Mouse (Mus musculus): ENCODE results near the gene Prss36.
"Not testable (repeated sequence)": the region's sequence is repeated elsewhere in the genome, so short reads cannot be mapped to it uniquely, and the experiment has no call there.

The Prss36 gene

DNA sequence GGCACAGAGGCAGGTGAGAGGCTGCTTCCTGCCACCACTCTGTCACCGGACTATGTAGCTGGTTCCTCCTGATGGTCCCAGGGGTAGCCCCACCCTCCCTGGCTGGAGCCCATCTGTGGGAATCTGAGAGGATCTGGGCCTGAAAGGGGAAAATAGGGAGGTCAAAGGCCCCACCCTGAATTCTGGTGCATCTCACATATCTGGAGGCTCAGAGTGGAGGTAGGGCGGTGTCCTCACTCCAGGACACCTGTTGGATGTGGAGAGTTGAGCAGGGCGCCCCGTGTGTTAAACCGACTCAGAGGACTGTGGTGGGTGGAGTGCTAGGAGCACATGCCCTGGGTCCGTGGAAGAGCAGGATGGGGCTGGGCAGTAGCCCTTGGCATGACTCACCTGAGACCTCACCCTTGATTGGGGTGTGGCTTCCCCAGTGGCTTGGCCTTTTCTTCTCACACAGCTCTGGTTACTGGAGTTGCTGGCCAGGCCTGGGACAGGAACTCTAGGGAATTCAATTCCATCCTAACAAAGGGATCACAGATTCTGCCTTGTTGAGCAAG is at the start of gene Prss36:
TSS of gene Prss36 (minus strand) at position 256 of the 554 bp plus-strand sequence.
- no peak for DNase-seq (ENCODE audit: low read depth, low spot score)

DNA sequence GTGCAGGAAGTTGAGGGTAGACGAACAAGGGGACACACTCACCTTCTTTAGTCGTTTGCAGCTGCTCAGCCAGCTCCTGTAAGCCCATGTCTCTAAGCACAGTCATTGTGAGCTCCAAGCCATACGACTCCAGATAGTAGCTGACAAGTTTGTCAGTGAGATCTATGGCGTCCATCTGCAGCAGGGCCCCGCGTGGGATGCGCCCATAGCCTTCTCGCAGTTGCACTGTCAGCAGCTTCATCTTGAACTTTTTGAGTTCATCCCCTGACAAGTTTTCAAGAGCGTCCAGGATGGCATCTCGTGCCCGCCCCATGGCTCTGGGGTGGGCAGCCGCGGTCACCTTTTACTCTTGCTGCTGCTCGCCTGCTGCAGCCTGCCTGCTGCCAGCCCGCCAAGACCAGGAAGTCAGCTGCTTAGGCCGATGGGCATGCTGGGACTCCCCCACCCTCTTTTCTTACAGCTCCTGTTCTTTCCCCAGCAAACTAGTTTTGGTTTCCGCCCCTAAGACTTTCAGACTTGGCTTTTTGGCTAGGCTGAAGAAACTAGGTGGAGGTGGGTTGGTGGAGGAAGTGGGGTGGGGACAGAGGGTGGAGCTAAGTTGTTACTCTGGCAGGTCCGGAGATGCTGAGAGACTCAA is 46.9 kb upstream of the Prss36 start, which contains the start of gene Pycard:
TSS of gene Pycard (minus strand) at position 527 of the 637 bp plus-strand sequence.
- DNase-seq (ENCODE audit: low read depth, low spot score) = no peak

DNA sequence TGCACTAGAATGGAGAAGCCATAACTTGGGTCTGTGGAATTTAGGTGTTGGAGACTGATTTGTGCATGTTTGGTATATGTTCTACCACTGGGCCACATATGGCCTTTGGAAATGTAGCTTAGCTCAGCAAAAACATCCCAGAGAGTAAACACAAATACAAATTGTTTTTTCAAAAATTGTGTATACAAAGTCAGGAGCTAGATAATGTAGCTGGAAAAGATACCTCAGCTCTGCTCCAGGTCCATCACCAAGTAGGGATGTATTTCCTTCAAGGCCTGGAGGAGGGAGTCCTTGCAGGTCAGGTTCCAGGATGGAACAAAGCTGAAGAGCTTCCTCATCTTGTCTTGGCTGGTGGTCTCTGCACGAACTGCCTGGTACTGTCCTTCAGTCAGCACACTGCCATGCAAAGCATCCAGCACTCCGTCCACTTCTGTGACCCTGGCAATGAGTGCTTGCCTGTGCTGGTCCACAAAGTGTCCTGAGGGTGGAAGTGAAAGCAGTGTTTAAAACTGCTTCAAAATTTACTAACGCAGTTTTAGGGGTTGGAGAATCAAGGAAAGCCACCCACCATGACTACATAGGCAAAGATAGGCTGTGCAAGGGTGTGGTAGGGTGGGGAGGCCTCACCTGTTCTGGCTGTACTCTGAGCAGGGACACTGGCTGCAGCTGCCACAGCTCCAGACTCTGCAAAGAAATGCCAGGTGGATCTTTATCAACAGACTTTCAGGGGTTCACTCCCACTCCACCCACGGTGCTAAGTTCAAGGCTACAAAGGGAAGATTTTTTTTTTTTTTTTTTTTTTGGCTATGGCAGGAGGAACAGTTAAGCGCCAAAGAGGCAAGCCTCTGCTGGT is 46.2 kb upstream of the Prss36 start:
- no peak for DNase-seq (ENCODE audit: low read depth, low spot score)

DNA sequence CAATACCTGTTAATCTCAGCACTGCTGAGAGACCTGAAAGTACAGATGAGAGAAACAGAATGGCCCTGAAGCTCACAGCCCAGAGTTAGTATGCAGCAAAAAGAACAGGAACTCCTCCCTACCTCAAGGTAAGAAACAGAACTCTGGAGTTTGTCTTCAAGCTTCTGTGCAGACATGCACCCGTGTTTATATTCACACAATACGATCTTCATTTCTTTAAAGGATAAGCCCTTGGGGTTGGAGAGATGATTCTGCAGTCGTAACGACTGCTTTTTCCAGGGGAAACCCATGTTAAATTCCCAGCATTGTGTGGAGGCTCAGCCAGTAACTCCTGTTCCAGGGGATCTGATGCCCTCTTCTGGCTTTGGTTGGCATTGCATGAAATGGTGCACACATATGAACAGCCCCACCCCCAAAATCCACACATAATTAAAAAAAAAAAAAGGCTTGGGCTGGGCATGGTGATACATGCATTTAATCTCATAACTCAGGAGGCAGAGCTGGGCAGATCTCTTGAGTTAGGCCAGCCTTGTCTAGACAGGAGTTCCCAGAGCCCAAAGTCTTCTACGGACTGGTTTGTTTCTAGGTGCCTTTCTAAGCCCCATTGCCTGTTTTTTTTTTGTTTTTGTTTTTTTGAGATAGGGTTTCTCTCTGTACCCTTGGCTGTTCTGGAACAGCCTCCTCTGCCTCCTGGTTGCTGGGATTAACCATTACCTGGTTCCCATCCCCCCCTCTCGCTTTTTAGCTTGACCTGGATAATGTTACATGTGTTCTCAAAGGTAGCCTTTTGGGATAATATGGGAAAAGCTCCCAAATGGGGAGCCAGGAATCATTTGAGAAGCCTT is 45.3 kb upstream of the Prss36 start:
- peak; percentile 46 for DNase-seq (ENCODE audit: low read depth, low spot score)

DNA sequence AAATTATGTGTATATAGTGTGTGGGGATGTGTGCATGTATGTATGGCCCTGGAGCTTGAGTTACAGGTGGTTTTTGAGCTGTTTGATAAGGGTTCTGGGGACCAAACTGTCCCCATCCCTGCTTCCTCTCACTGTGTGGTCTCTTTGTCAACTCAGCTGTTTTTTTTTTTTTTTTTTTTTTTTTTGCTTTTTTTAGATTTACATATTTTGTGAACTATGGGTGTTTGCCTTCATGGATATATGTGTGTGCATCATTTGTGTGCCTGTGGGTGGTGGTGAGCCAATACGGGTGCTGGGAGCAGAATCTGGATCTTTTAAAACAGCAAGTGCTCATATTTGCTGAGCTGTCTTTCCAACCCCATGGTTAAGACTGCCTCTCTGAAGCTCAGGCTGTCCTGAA is 42.4 kb upstream of the Prss36 start:
- no peak for DNase-seq (ENCODE audit: low read depth, low spot score)

DNA sequence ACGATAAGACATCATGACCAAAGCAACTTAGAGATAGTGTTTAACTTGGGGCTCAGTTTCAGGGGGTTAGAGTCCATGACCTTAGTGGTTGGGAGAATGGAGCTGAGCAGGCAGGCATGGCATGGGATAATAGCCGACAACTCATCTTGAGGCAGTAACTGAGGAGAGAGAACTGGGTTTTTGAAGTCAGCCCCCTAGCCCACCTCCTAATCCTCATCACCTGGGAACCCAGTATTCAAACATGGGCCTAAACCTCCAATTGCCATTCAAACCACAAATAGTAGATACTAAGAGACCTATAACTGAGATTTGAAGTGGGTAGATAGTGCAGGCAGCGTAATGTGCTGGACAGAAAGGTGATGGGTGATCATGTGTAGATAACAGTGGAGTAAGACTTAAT is 34.1 kb upstream of the Prss36 start:
- no peak for DNase-seq (ENCODE audit: low read depth, low spot score)

DNA sequence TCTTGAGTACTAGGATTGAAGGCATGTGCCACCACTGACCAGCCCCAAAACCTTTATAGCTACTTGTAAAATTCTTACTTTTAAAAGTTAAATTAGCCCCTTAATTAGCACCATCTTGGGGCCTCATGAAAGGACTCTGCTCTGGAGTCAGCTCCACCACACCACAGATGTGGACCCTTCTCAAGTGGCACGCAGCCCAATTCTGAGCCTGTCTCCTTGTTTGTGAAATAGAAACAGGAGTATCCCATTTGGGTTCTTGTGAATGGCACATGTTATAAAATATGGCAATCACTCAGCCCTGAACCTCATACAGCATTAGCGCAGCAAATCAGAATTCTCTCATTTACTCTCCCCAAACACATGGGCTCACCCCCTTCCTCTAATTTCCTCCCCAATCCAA is 32.3 kb upstream of the Prss36 start:
- DNase-seq (ENCODE audit: low read depth, low spot score) = no peak

DNA sequence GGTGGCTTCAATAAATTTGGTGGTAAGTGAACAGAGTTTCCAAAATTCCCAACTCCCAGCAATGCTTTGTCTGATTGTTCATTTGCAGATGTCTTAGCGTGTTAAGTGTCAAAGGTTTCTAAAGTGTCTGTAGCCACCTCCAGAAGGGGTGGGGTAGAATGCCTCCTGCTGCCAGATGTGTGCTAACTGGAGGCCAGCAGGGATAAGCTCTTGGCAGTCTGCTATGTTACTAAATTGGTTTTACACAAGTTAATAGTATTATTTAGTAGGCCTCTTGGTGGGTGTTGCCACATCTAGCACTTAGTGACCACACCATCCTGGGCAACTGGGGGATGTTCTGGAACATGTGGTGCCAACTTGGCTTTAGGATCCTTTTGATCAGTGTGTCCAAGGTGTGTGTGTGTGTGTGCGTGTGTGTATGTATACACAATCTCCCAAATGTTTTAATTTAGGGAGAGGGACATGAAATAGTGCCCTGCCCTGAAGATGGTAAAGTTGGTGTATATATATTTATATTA is 27.9 kb upstream of the Prss36 start:
- DNase-seq (ENCODE audit: low read depth, low spot score) = no peak

DNA sequence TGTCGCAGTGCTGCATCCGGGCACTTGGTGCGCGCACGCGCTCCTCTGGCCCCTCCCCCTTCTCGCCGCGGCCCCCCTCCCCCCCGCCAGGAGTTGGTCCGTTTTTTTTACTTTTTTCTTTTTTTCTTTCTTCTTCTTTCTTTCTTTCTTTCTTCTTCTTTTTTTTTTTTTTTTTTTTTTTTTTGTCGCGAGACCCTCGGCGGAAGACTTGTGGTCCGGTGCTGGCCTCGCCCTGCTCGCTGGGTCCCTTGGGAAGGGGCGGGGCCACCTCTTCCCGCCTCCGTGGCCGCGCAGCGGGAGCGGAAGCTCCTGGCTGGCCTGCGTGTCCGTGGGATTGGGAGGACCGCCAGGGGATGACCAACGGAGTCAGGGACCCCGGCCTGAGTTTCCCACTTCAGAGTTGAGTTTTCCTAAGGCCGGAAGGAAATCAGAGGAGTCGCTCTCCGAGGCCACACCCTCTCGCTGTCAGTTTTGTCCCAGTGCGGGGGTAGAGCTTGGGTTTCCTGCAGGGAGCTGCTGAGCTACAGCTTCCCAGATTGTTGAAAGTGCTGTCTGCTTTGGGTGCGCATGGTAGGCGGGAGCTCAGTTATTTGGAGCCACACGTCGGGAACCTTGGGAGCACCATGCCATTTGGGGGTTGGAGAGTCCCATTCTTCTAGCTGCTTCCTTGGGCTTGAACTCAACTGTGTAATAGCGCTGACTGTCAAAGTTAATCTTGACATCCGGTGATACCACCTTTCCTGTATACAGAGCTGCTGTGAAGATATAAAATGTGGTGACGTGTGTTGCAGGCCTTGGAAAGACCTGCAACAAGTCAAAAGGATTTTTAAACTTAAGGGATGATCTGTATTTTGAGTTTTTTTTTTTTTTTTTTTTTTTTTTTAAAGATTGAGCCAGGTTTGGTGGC is 21.6 kb upstream of the Prss36 start:
- peak; percentile 59 for DNase-seq (ENCODE audit: low read depth, low spot score)

DNA sequence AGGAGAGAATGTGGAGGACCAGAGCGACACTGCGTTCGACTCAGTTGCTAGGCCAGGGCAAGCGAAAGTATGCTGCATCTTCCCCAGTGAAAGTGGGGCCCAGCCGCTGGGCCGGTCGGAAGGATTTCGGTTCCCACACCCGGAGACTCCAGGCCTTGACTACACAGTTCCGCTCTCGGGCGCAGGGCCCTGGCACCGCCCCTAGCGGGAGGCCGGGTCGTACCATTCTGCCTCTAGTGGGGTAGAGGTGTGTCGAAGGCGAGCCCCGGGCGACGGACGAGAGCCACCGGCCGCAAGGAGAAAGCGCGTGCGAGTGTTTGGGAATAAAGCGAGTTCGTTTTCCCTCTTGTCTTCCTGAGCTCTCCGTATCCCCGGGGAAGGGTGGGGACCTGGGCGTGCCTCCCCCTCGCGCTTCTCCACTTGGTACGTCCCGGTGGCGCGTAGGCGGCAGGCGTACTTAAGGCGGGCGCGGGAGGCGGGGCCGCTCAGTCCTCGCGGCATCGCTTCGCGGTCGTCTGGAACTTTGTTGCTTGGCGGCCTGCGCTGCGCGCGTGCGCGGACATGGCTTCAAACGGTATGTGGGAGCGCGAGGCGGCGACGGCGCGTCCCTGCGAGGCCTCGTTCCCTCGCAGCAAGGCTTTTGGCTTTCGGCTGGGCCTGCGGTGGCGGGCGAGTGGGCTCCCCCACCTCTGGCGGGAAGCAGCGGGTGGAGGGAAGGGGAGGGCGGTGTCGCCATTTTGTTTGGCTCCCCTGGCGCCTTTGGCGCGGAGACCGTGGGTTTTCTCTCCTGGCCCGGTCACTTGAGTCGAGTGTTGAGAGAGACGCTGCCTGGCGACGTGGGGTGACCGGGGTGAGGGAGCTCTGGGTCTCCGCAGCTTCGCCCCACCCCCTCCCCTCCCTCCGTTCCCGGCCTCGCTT is 20.7 kb upstream of the Prss36 start, which contains the start of gene Fus:
TSS of gene Fus (plus strand) at position 454 of the 918 bp plus-strand sequence.
- peak; percentile 89 for DNase-seq (ENCODE audit: low read depth, low spot score)

DNA sequence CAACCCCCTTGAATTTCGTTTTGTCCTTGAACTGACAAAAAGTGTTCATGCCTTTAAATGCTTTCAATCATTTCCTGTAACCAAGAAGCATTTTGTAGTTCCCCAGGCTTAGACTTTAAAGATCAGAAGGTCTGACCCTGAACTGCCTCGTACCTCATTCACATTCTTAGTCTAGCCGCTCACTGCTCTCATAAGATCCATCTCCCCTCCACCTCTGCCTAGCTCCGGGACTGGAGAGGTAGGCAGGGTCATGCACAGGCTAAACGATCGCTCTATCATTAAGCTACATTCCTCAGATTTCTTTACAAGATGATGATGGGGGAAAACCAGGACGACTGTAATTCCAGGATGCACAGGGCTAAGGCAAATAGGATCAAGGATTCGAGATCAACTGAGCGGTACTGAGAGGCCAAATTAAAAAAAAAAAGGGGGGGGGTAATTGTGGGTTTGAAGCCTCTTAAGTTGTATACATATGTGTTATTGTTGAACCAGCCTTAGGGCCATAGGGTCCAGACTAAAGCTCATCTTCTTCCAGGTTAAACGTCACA is 19.9 kb upstream of the Prss36 start:
- no peak for DNase-seq (ENCODE audit: low read depth, low spot score)

DNA sequence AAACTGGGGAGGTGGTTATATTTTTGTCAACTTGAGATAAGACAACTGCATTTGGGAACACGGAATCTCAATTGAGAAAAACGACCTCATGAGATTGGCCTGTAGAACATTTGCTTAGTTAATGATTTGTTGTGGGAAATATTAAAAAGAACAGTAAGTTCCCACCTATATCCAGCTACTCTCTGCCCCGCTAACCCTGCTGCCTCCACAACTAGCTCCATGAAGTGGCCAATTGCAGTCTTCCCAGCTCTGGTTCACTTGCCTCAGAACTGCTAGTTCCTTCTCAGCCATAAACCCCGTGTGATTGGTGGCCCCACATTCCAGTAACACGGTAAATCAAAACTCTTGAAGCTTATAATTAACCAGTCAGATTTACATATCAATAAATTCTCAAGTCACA is 12.8 kb upstream of the Prss36 start:
- DNase-seq (ENCODE audit: low read depth, low spot score) = no peak

DNA sequence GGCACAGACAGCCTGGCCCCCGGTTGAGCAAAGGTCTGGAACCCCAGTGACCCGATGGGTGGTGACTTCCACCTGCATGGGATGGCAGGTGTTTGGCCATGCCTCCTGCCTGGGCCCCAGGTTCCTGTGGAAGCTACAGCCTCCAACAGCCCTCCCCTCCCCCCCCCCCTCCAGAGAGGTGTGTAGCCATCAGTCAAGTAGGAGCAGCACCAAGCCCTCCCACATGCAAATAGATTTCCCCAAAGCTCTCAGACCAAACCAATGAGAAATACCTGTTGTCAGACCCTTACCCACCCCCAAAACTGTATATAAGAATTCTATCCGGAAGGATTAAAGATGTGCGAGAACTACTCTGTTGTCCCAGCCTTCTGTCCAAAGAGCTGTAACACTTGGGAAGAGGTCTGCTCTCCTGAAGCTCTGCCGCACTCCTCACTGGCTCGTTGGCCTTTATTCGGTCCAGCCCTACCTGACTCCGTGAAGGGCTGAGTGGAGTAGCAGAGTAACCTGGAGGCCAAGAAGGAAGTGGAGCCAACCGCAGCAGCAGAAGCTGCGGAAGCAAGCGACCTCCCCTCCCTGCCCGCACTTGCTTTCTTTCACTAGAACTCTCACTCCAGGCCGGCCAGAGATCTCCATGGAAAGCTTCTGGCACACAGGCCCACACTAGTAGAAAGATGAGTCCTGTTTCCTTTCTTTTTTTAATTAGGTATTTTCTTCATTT is 6.5 kb upstream of the Prss36 start:
- no peak for DNase-seq (ENCODE audit: low read depth, low spot score)

DNA sequence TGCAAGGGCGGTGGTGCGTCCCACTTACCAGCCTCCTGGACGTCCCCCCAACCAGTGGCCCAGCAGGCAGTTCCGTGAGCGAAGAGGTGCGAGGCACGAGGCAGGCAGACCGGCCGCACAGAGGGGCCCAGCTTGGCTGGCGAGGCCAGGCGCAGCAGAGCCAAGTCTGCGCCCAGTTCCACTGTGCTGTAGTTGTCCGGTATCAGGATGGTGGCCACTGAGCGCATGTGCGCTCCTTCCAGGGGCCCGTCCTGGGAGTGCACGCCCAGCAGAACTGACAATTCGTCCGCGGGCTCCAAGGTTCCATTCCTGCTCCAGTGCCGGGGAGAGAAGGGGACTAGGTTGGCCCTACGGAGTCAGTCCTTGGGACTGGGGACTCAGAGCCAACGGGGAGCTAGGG is 1.9 kb downstream of the Prss36 start:
- DNase-seq (ENCODE audit: low read depth, low spot score) = no peak

DNA sequence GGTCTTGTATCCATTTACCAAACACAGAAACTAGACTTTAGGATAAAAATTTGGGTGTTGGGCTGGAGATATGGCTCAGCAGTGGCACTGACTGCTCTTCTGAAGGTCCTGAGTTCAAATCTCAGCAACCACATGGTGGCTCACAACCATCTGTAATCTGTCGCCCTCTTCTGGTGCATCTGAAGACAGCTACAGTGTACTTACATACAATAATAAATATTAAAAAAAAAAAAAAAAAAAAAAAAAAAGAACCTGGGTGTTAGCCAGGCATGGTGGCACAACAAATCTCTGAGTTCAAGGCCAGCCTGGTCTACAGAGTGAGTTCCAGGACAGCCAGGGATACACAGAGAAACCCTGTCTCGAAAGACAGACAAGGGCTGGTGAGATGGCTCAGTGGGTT is 4.4 kb downstream of the Prss36 start:
- not testable (repeated sequence) for DNase-seq (ENCODE audit: low read depth, low spot score)

DNA sequence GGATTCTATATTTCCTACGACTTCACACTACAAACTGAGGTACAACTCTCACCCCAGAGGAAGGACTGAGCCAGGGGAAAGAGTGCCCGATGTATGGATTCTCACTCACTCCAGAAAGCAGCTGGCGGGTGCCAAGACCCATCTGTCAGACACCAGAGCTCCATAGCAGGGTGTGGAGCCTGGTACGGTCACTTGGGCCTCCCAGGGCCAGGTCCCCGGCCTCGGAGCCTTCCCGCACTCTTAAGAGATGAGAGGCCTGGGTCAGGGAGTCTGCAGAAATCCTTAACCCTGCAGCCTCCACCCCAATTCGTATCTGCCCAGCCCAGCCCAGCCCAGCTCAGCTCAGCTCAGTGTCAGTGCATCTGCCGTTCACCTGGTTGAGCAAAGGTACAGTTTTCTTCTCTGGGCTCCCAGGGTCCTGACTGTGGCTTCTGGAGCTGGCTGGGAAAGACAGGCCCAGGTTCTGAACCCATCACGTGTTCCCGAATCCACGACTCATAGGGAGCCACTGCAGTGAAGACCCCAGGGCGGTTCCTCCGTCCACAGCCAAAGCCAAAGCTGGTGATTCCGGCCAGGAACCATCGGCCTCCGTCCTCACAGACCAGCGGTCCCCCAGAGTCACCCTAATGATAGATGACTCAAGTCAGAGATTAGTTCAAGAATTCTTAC is 10.2 kb downstream of the Prss36 start:
- no peak for DNase-seq (ENCODE audit: low read depth, low spot score)

DNA sequence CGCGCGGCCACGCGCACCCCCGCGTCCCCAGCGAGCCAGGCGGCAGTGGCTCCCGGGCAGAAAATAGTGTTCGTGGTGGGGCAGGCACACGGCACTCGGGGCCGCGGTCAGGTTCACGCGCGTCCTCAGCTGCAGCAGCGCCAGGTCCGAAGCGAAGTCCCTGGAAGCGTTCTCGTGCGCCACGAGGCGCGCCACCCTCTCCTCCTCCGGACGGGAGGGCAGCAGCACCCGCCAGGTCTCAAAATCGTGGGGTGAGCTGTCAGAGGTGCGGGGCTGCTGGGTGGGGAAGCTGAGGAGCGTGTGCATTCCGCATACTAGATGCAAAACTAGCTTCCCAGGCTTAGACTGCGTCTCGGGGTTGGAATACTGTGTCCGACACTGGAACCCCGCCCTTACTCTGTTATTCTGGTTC is 10.8 kb downstream of the Prss36 start:
- DNase-seq (ENCODE audit: low read depth, low spot score) = no peak

Data from c-Kit-negative CD71-positive TER-119-positive erythroid progenitor cells, embryonic 14.5 days (primary cell).